Mouse (Mus musculus): Measurements from ENCODE around the gene 9130008F23Rik.

DNA sequence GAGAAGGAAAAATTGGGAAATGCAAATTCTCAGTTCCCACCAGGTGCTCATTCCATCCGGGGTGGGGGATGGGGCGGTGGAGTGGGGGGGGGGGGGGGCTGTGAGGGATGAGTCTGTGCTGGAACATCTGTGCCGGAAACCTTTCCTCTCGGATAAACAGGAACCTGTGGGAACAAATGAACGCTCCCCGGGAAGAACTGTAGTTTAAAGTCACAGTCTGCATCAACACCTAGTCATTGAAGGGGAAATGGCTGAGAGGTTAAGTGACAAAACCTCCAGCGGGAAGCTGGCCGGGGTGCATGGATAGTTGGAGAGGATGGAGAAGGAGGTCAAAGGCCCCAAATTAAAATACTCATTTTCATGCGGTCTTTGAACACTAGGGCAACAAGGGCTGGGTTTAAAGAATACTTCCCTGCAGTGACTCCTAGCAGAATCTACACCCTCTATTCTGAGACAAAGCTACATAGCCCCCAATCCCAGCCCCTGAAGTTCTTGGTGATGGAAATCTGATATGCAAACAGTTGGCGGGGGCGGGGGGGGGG lies 23.8 kb upstream of the 9130008F23Rik start:
- TF ChIP-seq CTCF (IDR thresholded peaks at IDR 0.05; ENCODE audit: extremely low read depth, insufficient read depth, low read length) = no peak
- TF ChIP-seq POLR2A (IDR thresholded peaks at IDR 0.05; ENCODE audit: extremely low read depth, insufficient read depth, low read length) = no peak
